Mouse (Mus musculus) forebrain, embryonic 11.5 days (tissue): Measurements from ENCODE around the gene Cyp2j6. TPM values are rescaled to one million over a fixed set of nuclear protein-coding genes. Genes with fewer than 3 reads are reported as not detected.

ENCODE experiments used
- polyA plus RNA-seq: library from polyadenylated mRNA; unstranded; fragments of >200 nt; fragmentation: Nextera tagmentation; extraction: Ambion mirVana; gene quantifications from 2 replicates; pipeline ENCODE4 v1.2.1, GENCODE M21; 2014

The Cyp2j6 gene
- polyA plus RNA-seq, 1 experiment from 2014 or later: 3.2 TPM

Other genes with a start within 250 kb of the Cyp2j6 start
- not detected in 2 replicates for gene Cyp2j11, start 205.0 kb downstream of the Cyp2j6 start, polyA plus RNA-seq
- not detected in 2 replicates for gene Cyp2j8, start 46.3 kb downstream of the Cyp2j6 start, polyA plus RNA-seq
- 1.4 and 1.8 TPM in 2 replicates for gene Cyp2j9, start 37.9 kb upstream of the Cyp2j6 start, polyA plus RNA-seq
- gene Cyp2j5, start 110.5 kb upstream of the Cyp2j6 start, polyA plus RNA-seq: not detected in 2 replicates
- not detected in 2 replicates for gene Gm12695, start 231.5 kb upstream of the Cyp2j6 start, polyA plus RNA-seq